ENCODE assay signal across 8 mouse cellular contexts in genomic region chr9:108338551-108338885, GRCm38 (mm10). TPM values are rescaled to one million over a fixed set of nuclear protein-coding genes. Genes with fewer than 3 reads are reported as not detected.
DNase-seq lines count a peak whose midpoint lies in the region; ATAC-seq and TF ChIP-seq lines count a peak whose summit lies in the region.

No protein-coding gene starts in this region.

- 41% methylated on average over 6 of the region's 6 CpGs for WGBS in thymus, adult 2 months
- WGBS in forebrain, embryonic 13.5 days = 30% methylated on average over 6 of the region's 6 CpGs
- WGBS in liver, adult 2 months = 43% methylated on average over 6 of the region's 6 CpGs
- WGBS in neural tube, embryonic 15.5 days = 27% methylated on average over 6 of the region's 6 CpGs

- no peak for TF ChIP-seq POLR2A in thymus, adult 2 months (IDR thresholded peaks at IDR 0.05; ENCODE audit: control insufficient read depth, extremely low read depth, insufficient read depth, low read length, poor library complexity)
- TF ChIP-seq POLR2A in liver, adult 2 months (IDR thresholded peaks at IDR 0.05; ENCODE audit: extremely low read depth, insufficient read depth, low read length) = no peak

- ATAC-seq in forebrain, embryonic 13.5 days = 0 out of 2 replicates have a peak, but pooled peaks have one; percentile 14
- no peak for ATAC-seq in neural tube, embryonic 15.5 days (ENCODE audit: low FRiP score)

- H3K9me3 ChIP-seq in forebrain, embryonic 13.5 days (replicated peaks) = no peaks in the 10 kb centered on the region
- no peaks in the 10 kb centered on the region for H3K9me3 ChIP-seq in neural tube, embryonic 15.5 days (replicated peaks)

- H3K27ac ChIP-seq in thymus, adult 2 months (ENCODE audit: control insufficient read depth, insufficient read depth, low read length) = peak overlapping the region; percentile 75
- peak overlapping the region; percentile 91 for H3K27ac ChIP-seq in forebrain, embryonic 13.5 days
- peak overlapping the region; percentile 30 for H3K27ac ChIP-seq in liver, adult 2 months (replicated peaks; ENCODE audit: insufficient read depth, low read depth, low read length)
- H3K27ac ChIP-seq in neural tube, embryonic 15.5 days (replicated peaks) = peak overlapping the region; percentile 94

- H3K4me3 ChIP-seq in thymus, adult 2 months (ENCODE audit: control insufficient read depth, insufficient read depth, low read length) = no peak overlapping the region
- H3K4me3 ChIP-seq in forebrain, embryonic 13.5 days = peak overlapping the region; percentile 58
- H3K4me3 ChIP-seq in liver, adult 2 months (ENCODE audit: insufficient read depth, low read depth, low read length) = no peak overlapping the region
- H3K4me3 ChIP-seq in neural tube, embryonic 15.5 days (replicated peaks) = peak overlapping the region; percentile 74

- TF ChIP-seq CTCF in thymus, adult 2 months (IDR thresholded peaks at IDR 0.05; ENCODE audit: borderline replicate concordance, control insufficient read depth, extremely low read depth, insufficient read depth, low read length, poor library complexity) = no peak
- no peak for TF ChIP-seq CTCF in liver, adult 2 months (IDR thresholded peaks at IDR 0.05; ENCODE audit: low read depth, low read length)

- H3K9ac ChIP-seq in forebrain, embryonic 13.5 days = peak overlapping the region; percentile 86
- no peak overlapping the region for H3K9ac ChIP-seq in liver, adult 2 months (ENCODE audit: low read depth, low read length)
- peak overlapping the region; percentile 84 for H3K9ac ChIP-seq in neural tube, embryonic 15.5 days (replicated peaks)

- no peaks in the 10 kb centered on the region for H3K27me3 ChIP-seq in thymus, adult 2 months (ENCODE audit: control insufficient read depth, insufficient read depth, low read length)
- no peaks in the 10 kb centered on the region for H3K27me3 ChIP-seq in forebrain, embryonic 13.5 days
- no peaks in the 10 kb centered on the region for H3K27me3 ChIP-seq in liver, adult 2 months (ENCODE audit: control insufficient read depth, insufficient read depth, low read length)
- H3K27me3 ChIP-seq in neural tube, embryonic 15.5 days (replicated peaks) = no peaks in the 10 kb centered on the region

- H3K4me1 ChIP-seq in thymus, adult 2 months (replicated peaks; ENCODE audit: control insufficient read depth, insufficient read depth, low read length) = peaks cover 28% of the 10 kb centered on the region
- H3K4me1 ChIP-seq in forebrain, embryonic 13.5 days = peaks cover 20% of the 10 kb centered on the region
- peaks cover 11% of the 10 kb centered on the region for H3K4me1 ChIP-seq in liver, adult 2 months (ENCODE audit: control insufficient read depth, insufficient read depth, low read length)
- peaks cover 29% of the 10 kb centered on the region for H3K4me1 ChIP-seq in neural tube, embryonic 15.5 days

- H3K79me2 ChIP-seq in liver, adult 2 months (ENCODE audit: control insufficient read depth, insufficient read depth, low read length) = peaks cover 4% of the 10 kb centered on the region; the same call in 1 of the 2 replicates

- peaks cover 22% of the 10 kb centered on the region for H3K36me3 ChIP-seq in thymus, adult 2 months (ENCODE audit: control insufficient read depth, insufficient read depth, low read length)
- H3K36me3 ChIP-seq in forebrain, embryonic 13.5 days (ENCODE audit: poor library complexity, severe bottlenecking) = peaks cover 37% of the 10 kb centered on the region
- H3K36me3 ChIP-seq in liver, adult 2 months (ENCODE audit: control insufficient read depth, insufficient read depth, low read length) = peaks cover 28% of the 10 kb centered on the region
- peaks cover 18% of the 10 kb centered on the region for H3K36me3 ChIP-seq in neural tube, embryonic 15.5 days

- peak overlapping the region; percentile 75 for H3K4me2 ChIP-seq in forebrain, embryonic 13.5 days
- H3K4me2 ChIP-seq in neural tube, embryonic 15.5 days = peak overlapping the region; percentile 71

- no peak for DNase-seq in thymus, adult 2 months
- DNase-seq in thymus, postnatal 25 days = no peak
- no peak for DNase-seq in liver, adult 2 months (ENCODE audit: extremely low read depth, low read depth, low spot score)
- no peak for DNase-seq in adrenal gland, postnatal 14 days
- no peak for DNase-seq in urinary bladder, postnatal 10 days (ENCODE audit: low spot score)
- DNase-seq in thymus, adult 18-20 months = no peak

RNA-seq across cellular contexts. Expression of gene Gpx1, which starts 0.2 kb away (rescaled TPM):
- 800 and 899 TPM in 2 replicates for polyA plus RNA-seq in thymus, adult 2 months (2012; rRNA removed)
- polyA plus RNA-seq in forebrain, embryonic 13.5 days (2015; fragmentation: Nextera tagmentation; extraction: Ambion mirVana) = 489 and 518 TPM in 2 replicates
- 5,129 and 5,348 TPM in 2 replicates for total RNA-seq in liver, adult 2 months (2014; rRNA removed)
- polyA plus RNA-seq in liver, adult 2 months (2012; rRNA removed) = 8,357 and 9,405 TPM in 2 replicates
- polyA plus RNA-seq in neural tube, embryonic 15.5 days (2015; fragmentation: Nextera tagmentation; extraction: Ambion mirVana) = 460 and 559 TPM in 2 replicates
- total RNA-seq in adrenal gland, postnatal 14 days (2021) = 551 and 754 TPM in 2 replicates

RNA-seq across cellular contexts. Expression of gene Usp4, which starts 9.1 kb away (rescaled TPM):
- 100 and 104 TPM in 2 replicates for polyA plus RNA-seq in thymus, adult 2 months (2012; rRNA removed)
- polyA plus RNA-seq in forebrain, embryonic 13.5 days (2015; fragmentation: Nextera tagmentation; extraction: Ambion mirVana) = 132 and 142 TPM in 2 replicates
- total RNA-seq in liver, adult 2 months (2014; rRNA removed) = 62.0 and 63.8 TPM in 2 replicates
- polyA plus RNA-seq in liver, adult 2 months (2012; rRNA removed) = 63.3 and 65.2 TPM in 2 replicates
- polyA plus RNA-seq in neural tube, embryonic 15.5 days (2015; fragmentation: Nextera tagmentation; extraction: Ambion mirVana) = 110 and 111 TPM in 2 replicates
- total RNA-seq in adrenal gland, postnatal 14 days (2021) = 101 and 117 TPM in 2 replicates

RNA-seq across cellular contexts. Expression of gene Tcta, which starts 32.6 kb away (rescaled TPM):
- 31.1 and 43.4 TPM in 2 replicates for polyA plus RNA-seq in thymus, adult 2 months (2012; rRNA removed)
- polyA plus RNA-seq in forebrain, embryonic 13.5 days (2015; fragmentation: Nextera tagmentation; extraction: Ambion mirVana) = 30.9 and 38.1 TPM in 2 replicates
- 17.7 and 17.9 TPM in 2 replicates for total RNA-seq in liver, adult 2 months (2014; rRNA removed)
- polyA plus RNA-seq in liver, adult 2 months (2012; rRNA removed) = 35.2 and 41.2 TPM in 2 replicates
- polyA plus RNA-seq in neural tube, embryonic 15.5 days (2015; fragmentation: Nextera tagmentation; extraction: Ambion mirVana) = 49.2 and 52.0 TPM in 2 replicates
- total RNA-seq in adrenal gland, postnatal 14 days (2021) = 30.4 and 34.1 TPM in 2 replicates

RNA-seq across cellular contexts. Expression of gene Rhoa, which starts 32.6 kb away (rescaled TPM):
- polyA plus RNA-seq in thymus, adult 2 months (2012; rRNA removed) = 148 and 178 TPM in 2 replicates
- polyA plus RNA-seq in forebrain, embryonic 13.5 days (2015; fragmentation: Nextera tagmentation; extraction: Ambion mirVana) = 317 and 330 TPM in 2 replicates
- total RNA-seq in liver, adult 2 months (2014; rRNA removed) = 123 TPM in 2 replicates
- 64.7 and 82.8 TPM in 2 replicates for polyA plus RNA-seq in liver, adult 2 months (2012; rRNA removed)
- 261 and 304 TPM in 2 replicates for polyA plus RNA-seq in neural tube, embryonic 15.5 days (2015; fragmentation: Nextera tagmentation; extraction: Ambion mirVana)
- total RNA-seq in adrenal gland, postnatal 14 days (2021) = 359 and 362 TPM in 2 replicates

RNA-seq across cellular contexts. Expression of gene Amt, which starts 41.9 kb away (rescaled TPM):
- 3.2 and 4.4 TPM in 2 replicates for polyA plus RNA-seq in thymus, adult 2 months (2012; rRNA removed)
- 25.3 and 26.7 TPM in 2 replicates for polyA plus RNA-seq in forebrain, embryonic 13.5 days (2015; fragmentation: Nextera tagmentation; extraction: Ambion mirVana)
- 65.5 and 66.6 TPM in 2 replicates for total RNA-seq in liver, adult 2 months (2014; rRNA removed)
- polyA plus RNA-seq in liver, adult 2 months (2012; rRNA removed) = 45.8 and 54.5 TPM in 2 replicates
- 24.2 and 30.5 TPM in 2 replicates for polyA plus RNA-seq in neural tube, embryonic 15.5 days (2015; fragmentation: Nextera tagmentation; extraction: Ambion mirVana)
- 6.8 and 13.2 TPM in 2 replicates for total RNA-seq in adrenal gland, postnatal 14 days (2021)

Comparison
In these comparisons a context has a peak if more than half of its experiments do, and no peak if none do; other contexts are left out.
1. H3K27ac ChIP-seq: peak in every context shown above with its lines; median percentile 94 in neural tube, embryonic 15.5 days; 91 in forebrain, embryonic 13.5 days; 75 in thymus, adult 2 months; 30 in liver, adult 2 months.
2. H3K4me3 ChIP-seq: peak in forebrain, embryonic 13.5 days (single experiment) and neural tube, embryonic 15.5 days (single experiment); none in thymus, adult 2 months (single experiment) and liver, adult 2 months (single experiment).